Mouse (Mus musculus) intestine, embryonic 14.5 days (tissue): ENCODE data around the gene Fstl4. TPM values are rescaled to one million over a fixed set of nuclear protein-coding genes. Genes with fewer than 3 reads are reported as not detected.
"Not testable (repeated sequence)": the region's sequence is repeated elsewhere in the genome, so short reads cannot be mapped to it uniquely, and the experiment has no call there.

Source experiments
- ATAC-seq: fragments of 200-750 bp; cut with Nextera tagmentation; replicated peaks from 2 replicates; pipeline ENCODE4 v1.8.0; 2017; ENCODE audit warnings: low read depth, moderate number of reproducible peaks, moderate TSS enrichment, moderate library complexity; ENCODE audit not compliant: low FRiP score, low TSS enrichment
- DNase-seq: peaks from one replicate; pipeline ENCODE4 v3.0.0-alpha.2; 2018; ENCODE audit warnings: low spot score
- H3K27ac ChIP-seq: fragments of 300-500 bp; sonication (generic); 2 replicates; pipeline ENCODE4 v1.5.1; 2014; ENCODE audit warnings: low read depth, mild to moderate bottlenecking, control low read depth
- H3K27me3 ChIP-seq: fragments of 300-500 bp; sonication (generic); replicated peaks from 2 replicates; pipeline ENCODE4 v1.6.1; 2014; ENCODE audit warnings: low read length, control low read depth; ENCODE audit not compliant: control insufficient read depth, insufficient read depth
- H3K36me3 ChIP-seq: fragments of 300-500 bp; sonication (generic); 2 replicates; pipeline ENCODE4 v1.6.1; 2014; ENCODE audit warnings: low read length, control low read depth; ENCODE audit not compliant: control insufficient read depth, insufficient read depth
- H3K4me1 ChIP-seq: fragments of 300-500 bp; sonication (generic); replicated peaks from 2 replicates; pipeline ENCODE4 v1.6.1; 2014; ENCODE audit warnings: low read length, control low read depth, mixed read lengths; ENCODE audit not compliant: control insufficient read depth, insufficient read depth
- H3K4me2 ChIP-seq: fragments of 300-500 bp; sonication (generic); 2 replicates; pipeline ENCODE4 v1.6.1; 2014; ENCODE audit warnings: low read length
- H3K4me3 ChIP-seq: fragments of 300-500 bp; sonication (generic); 2 replicates; pipeline ENCODE4 v1.5.1; 2014; ENCODE audit warnings: low read depth, low read length, control low read depth, mixed read lengths
- H3K9ac ChIP-seq: fragments of 300-500 bp; sonication (generic); 2 replicates; pipeline ENCODE4 v1.6.1; 2014; ENCODE audit warnings: mild to moderate bottlenecking, low read length
- H3K9me3 ChIP-seq: fragments of 300-500 bp; sonication (generic); 2 replicates; pipeline ENCODE4 v1.6.1; 2016; ENCODE audit warnings: low read length, control low read depth; ENCODE audit not compliant: control insufficient read depth
- WGBS: fragments of 180-500 bp; shearing (Covaris S2); extraction: QIAGEN DNeasy Blood & Tissue Kit; methylation state at CpG from one replicate; pipeline ENCODE4 v1.1.7; 2014; 5-methylcytosine and 5-hydroxymethylcytosine counted together
- polyA plus RNA-seq: library from polyadenylated mRNA; unstranded; fragments of >200 nt; fragmentation: Nextera tagmentation; extraction: Ambion mirVana; gene quantifications from 2 replicates; pipeline ENCODE4 v1.2.1, GENCODE M21; 2014

Fstl4 gene
- polyA plus RNA-seq, 1 experiment from 2014 or later = 7.7 TPM

GRCm38 (mm10) chr11:53196551-53196950 is 432.1 kb downstream of the Fstl4 start:
- H3K36me3 ChIP-seq, H3K9me3 ChIP-seq, H3K4me2 ChIP-seq, H3K4me3 ChIP-seq, ATAC-seq, H3K4me1 ChIP-seq, H3K27me3 ChIP-seq, H3K27ac ChIP-seq, H3K9ac ChIP-seq, DNase-seq: not testable (repeated sequence)
- 88% methylated on average over 1 of the region's 1 CpGs for WGBS

- no peak overlapping the region for H3K9ac ChIP-seq
- H3K4me2 ChIP-seq = no peak overlapping the region
- no peaks in the 10 kb centered on the region for H3K27me3 ChIP-seq
- ATAC-seq (no peak), DNase-seq (no peak)
- H3K4me1 ChIP-seq = no peaks in the 10 kb centered on the region
- no peaks in the 10 kb centered on the region for H3K36me3 ChIP-seq
- no peaks in the 10 kb centered on the region for H3K9me3 ChIP-seq
- 88% methylated on average over 2 of the region's 2 CpGs for WGBS
- H3K27ac ChIP-seq = no peak overlapping the region
- H3K4me3 ChIP-seq = no peak overlapping the region
Measured at GRCm38 (mm10) chr11:53197111-53197510, 432.7 kb downstream of the Fstl4 start.

GRCm38 (mm10) chr11:53202459-53203250 is 438.2 kb downstream of the Fstl4 start:
- DNase-seq (no peak), ATAC-seq (no peak)

GRCm38 (mm10) chr11:53210876-53211275 is 446.4 kb downstream of the Fstl4 start:
- H3K27me3 ChIP-seq = no peaks in the 10 kb centered on the region
- H3K4me2 ChIP-seq = no peak overlapping the region
- ATAC-seq (no peak), DNase-seq (no peak)
- H3K36me3 ChIP-seq = no peaks in the 10 kb centered on the region
- H3K9me3 ChIP-seq = no peaks in the 10 kb centered on the region
- H3K4me1 ChIP-seq = no peaks in the 10 kb centered on the region
- no peak overlapping the region for H3K9ac ChIP-seq
- 81% methylated on average over 9 of the region's 9 CpGs for WGBS
- H3K4me3 ChIP-seq = no peak overlapping the region
- H3K27ac ChIP-seq = no peak overlapping the region

More at GRCm38 (mm10) chr11:53202459-53203250, 438.2 kb downstream of the Fstl4 start:
- Histone ChIP-seq H3K9ac (no peak overlapping the region), H3K4me3 (no peak overlapping the region), H3K4me2 (no peak overlapping the region), H3K4me1 (no peaks in the 10 kb centered on the region), H3K27ac (no peak overlapping the region), H3K9me3 (no peaks in the 10 kb centered on the region), H3K36me3 (no peaks in the 10 kb centered on the region), H3K27me3 (no peaks in the 10 kb centered on the region)
- 83% methylated on average over 2 of the region's 2 CpGs for WGBS

- Histone ChIP-seq H3K27ac (no peak overlapping the region), H3K4me3 (no peak overlapping the region), H3K9me3 (no peaks in the 10 kb centered on the region), H3K36me3 (no peaks in the 10 kb centered on the region), H3K4me2 (no peak overlapping the region), H3K27me3 (no peaks in the 10 kb centered on the region), H3K9ac (no peak overlapping the region), H3K4me1 (no peaks in the 10 kb centered on the region)
- DNase-seq (no peak), ATAC-seq (no peak)
- WGBS = 72% methylated on average over 3 of the region's 3 CpGs
Measured at GRCm38 (mm10) chr11:53229011-53229410, 464.6 kb downstream of the Fstl4 start.

- no peak for ATAC-seq
- DNase-seq = no peak
- Histone ChIP-seq H3K9me3 (no peaks in the 10 kb centered on the region), H3K27ac (no peak overlapping the region), H3K27me3 (no peaks in the 10 kb centered on the region), H3K4me2 (no peak overlapping the region), H3K9ac (no peak overlapping the region), H3K4me1 (no peaks in the 10 kb centered on the region), H3K36me3 (no peaks in the 10 kb centered on the region), H3K4me3 (no peak overlapping the region)
- 86% methylated on average over 5 of the region's 5 CpGs for WGBS
Measured at GRCm38 (mm10) chr11:53231836-53232235, 467.4 kb downstream of the Fstl4 start.

GRCm38 (mm10) chr11:53233590-53233989 is 469.2 kb downstream of the Fstl4 start:
- Histone ChIP-seq H3K4me1 (no peaks in the 10 kb centered on the region), H3K4me2 (no peak overlapping the region), H3K27me3 (no peaks in the 10 kb centered on the region), H3K9me3 (no peaks in the 10 kb centered on the region), H3K27ac (no peak overlapping the region), H3K36me3 (no peaks in the 10 kb centered on the region), H3K4me3 (no peak overlapping the region), H3K9ac (no peak overlapping the region)
- DNase-seq = no peak
- WGBS = 55% methylated on average over 9 of the region's 9 CpGs
- ATAC-seq = no peak
